Mouse (Mus musculus) spleen, postnatal 10 days (tissue): ENCODE data around the gene Tbc1d19.

Experiments used
- DNase-seq, 2 experiments: peaks; one replicate each; pipeline ENCODE4 v3.0.0; 2021 to 2022; ENCODE audit warnings: low spot score in 2 of 2

Tbc1d19 gene

DNA sequence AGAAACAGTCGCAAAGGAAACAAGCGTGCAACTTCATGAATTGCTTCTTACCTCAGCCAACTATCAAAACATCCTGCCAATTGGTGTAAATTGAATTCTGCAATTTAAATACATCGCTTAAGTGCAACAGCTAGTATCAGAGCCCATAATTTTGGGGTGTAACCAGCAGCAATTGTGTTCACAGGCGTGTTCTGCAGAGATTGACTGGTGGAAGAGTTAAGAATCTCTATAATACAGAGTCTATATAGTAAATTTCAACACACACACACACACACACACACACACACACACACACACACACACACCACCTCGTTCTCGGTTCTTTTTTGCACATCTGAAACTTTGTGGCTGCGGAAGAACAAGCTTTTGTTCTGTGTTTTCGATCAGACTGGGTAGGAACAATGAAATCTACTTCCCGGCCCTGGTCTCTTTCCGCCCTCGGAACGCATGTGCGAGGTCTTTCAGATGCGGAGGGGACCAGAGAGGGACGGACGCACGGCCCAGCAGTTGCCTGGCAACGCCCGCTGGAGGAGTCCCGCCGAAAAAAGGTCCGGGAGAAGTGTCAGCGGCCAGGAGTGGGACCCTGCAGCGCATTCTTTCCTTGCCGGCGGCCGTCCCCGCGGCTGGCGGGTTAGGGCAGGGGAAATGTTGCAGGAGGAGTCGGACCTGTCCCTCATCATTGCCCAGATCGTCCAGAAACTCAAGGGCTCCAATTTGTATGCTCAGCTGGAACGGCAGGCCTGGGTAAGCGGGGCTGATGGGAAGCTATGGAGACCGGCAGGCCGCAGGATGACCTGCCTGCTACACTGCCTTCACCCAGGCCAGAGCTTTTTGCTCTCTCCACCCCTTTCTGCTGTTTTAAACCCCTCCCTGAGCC lies at the start of gene Tbc1d19:
Tbc1d19 (plus strand) TSS at position 492 of the 877 bp plus-strand sequence.
- peak; percentile 51 to 77 for DNase-seq

DNA sequence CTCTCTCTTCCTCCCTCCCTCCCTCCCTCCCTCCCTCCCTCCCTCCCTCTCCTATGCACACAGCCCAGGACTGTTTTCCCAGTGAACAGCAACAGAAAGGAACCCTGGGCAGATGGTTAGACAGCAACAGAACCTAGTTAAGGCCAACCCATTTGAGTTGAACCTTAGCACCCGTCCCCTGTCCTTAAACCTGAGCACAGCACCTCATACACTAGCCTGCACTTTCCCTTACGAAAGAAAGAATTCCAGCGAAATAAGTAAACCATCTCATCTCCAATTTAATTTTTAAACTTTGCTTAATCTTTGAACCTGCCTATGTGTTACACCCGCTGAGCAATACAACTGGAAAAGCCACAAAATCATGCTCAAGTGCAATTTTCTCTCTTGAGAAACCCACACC lies 49.5 kb upstream of the Tbc1d19 start:
- no peak for DNase-seq

DNA sequence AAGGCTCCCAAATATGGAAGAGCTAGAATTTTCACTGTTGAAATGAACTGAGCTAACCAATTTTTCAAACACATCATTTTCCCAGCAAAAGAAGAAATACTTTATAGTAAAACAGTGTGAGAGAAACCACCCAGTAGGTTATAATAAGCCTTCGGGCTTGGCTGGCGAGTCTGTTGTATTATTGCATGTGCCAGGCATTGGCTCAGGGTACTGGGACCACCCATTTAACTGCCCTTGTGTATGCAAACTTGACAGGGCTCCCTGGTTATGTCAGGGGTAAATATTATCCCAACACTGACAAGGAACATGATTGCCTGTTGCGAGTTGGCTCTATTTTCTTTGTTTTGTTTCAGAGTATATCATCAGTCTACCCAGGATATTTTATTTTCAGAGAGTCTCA lies 48.5 kb upstream of the Tbc1d19 start:
- DNase-seq, result no peak

DNA sequence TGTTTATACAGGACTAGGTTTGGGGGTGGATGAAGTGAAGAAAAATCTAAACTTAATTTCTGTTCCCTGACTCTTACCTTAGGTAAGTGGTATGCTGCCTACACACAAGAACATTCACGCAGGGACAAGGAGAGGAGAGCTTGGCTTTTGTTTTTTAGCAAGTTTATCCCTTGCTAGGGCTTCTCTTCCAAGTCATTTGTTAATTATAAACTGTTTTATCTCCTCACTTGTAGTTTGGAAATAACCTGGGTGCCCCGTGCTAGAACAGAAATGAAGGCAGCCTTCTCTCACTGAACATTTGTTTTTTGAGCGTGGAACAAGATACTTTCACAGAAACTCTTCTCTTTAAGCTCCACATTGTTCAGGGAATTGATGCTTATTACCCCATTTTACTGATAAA lies 48.1 kb upstream of the Tbc1d19 start:
- no peak for DNase-seq

DNA sequence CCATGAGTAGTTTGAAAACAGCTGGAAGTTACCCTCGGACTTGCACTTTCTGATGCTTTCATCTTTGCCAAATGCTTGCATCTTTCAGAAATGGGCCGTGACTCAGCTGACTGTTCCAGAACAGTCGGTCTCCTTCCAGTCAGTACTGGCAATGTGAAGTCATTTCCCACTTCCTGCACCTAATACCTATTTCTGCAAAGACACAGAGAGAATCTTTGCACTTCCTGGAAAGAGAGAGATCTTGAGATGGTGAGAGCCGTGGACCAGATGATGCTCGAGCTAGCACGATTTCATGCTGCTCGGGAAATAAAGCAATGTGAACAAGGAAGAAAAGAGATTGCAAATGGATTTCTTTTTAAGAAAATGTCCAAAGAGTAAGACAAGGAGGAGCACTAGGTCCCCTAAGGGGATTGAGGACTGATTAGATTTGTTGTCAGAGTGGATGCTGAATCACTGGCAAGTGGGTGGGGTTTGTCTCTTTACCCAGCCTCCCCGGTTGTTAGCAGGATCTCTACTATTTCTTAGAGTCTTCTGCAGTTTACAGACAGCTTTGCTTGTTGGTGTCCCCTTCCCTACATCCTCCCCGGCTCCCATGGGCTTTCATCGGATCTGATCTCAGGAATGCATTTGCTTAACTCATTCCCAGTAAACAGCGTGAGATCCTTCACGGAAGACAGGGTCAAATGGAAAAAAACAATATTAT lies 24.4 kb upstream of the Tbc1d19 start:
- DNase-seq, result no peak

DNA sequence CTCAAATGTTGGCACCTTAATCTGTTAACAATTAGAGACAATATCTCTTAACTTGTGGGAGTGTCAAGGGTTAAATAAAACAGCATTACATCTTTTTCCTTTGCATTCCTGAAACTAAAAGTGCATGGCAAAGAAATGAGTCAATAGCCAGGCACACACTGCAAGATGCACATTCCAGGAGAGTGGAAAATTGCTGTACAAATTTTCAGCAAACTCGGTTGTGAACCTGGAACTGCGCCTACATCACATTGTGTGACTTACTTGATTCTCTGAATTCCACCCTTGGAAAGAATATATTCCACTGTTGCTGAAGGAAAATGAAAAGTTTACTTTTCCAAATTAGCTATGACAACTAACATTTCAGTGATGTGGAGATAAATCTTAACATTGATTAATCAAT lies 8.0 kb upstream of the Tbc1d19 start:
- DNase-seq, result no peak

DNA sequence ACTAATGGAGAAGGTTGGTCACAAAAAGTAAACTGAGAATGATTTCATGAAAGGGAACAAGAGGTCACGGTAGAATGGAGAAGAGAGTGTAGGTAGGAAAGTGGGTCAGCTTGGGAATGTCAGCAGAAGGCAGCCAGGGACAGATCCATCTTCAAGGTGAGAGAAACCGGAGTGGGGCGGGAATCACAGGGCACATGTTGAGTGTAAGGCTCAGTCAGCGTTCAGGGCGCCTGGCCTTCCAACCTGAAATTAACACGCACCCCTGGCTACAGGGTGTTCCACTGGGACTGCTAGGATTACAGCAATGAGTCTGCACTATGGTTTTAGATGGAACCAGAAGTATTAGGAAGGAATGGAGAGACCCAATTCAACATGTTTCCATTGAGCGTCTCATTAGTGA lies 10.3 kb downstream of the Tbc1d19 start:
- DNase-seq, result no peak

DNA sequence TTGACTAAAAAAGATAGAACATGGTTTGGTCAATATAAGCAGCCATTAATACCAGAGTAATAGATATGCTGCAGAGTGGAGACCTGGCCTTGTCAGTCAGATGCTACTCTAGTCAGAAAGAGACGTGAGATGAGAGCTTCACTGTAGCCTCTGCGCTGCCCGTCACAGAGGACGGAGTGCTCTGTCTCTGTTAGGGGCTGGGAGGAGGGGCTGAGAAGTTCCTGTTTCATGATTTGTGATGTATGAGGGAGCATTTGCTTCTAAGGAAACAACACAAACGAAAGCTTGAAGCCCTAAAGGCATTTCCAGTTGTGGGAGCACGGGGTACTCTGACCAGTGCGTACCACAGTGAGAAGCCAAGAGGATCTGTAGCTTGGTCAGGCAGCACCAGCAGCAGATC lies 16.5 kb downstream of the Tbc1d19 start:
- DNase-seq, result no peak

DNA sequence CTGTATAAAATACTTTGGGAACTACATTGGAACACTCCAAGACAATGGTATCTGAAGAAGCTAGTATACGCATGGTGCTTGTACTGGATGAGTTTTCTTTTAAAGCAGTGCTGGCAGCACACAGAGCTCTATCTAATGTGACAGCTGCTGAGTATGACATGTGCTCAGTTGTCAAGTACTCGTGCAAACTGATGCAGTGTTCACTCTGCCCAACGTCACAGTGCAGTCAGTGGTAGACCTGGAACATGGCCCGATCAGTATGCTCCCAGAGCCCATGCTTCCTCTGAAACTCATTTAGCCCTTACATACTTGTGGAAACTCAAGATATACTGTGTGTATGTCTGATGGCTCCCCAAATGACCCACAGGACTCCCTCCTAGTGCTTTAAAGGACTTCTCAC lies 25.1 kb downstream of the Tbc1d19 start:
- DNase-seq, result no peak

DNA sequence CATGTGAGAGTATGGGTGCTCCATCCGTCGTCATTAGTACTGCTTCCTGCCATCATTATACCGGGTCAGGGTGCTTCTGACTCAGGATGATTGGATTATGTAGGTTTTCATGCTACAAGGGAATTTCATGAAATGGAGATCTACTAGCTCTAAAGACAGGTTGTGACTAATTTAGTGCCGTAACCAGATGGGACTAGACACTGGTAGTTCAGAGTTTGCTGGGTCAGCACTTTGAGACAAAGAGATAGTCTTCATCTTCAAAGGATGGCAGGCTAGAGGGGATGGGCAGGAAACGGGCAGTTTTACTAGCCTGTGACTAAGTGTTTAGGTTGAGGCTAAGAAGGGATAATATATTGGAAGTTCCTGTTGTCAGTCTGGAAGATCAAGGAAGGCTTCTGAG lies 31.9 kb downstream of the Tbc1d19 start:
- no peak for DNase-seq

DNA sequence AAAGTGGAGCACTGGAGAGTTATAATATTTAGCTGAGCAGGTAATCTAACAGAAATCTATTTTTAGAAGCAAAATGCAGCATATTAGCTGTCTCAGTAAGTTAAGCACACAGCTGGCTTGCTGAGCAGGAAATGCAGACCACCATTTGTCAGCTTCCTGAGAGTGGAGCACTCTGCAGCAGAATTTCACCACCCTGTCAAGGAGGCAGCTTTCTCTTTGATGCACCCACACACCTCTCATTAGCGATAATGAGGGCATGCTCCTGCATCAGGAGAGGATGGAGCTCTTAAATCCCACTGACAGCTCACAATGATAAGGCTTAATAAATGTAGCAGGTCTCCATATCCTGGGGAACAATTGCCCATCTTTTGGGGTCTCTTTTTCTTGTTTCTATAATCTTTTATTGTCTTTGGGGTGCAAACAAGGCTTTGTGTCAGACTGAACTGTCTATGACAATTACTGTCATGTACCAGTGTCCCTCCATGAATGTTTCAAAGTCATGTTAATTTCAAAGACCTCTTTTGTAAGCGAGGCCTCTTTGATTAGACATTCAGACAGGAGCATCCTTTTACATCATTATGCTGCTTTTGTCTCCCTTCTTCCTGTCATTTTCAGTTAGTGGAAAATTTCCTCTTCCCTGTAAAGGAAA lies 39.0 kb downstream of the Tbc1d19 start:
- no peak for DNase-seq

DNA sequence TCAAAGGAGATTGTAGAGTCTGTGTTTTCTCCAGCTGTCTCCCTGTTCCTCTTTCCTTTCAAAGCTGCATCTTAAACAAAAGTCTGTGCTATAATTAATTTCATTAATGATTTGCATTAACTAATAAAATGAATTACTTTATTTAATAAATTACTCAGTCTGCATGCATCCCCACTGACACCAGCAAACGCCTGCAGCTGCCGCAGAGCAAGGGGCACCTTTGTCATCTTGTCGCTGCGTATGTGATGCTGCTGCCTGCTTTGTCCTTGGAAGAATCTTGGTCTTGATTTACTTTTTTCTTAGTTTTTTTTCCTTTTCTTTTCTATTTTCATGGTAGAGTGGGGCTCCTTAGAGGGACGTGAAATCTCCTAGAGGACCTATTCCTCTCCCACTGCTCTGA lies 43.2 kb downstream of the Tbc1d19 start:
- no peak for DNase-seq

DNA sequence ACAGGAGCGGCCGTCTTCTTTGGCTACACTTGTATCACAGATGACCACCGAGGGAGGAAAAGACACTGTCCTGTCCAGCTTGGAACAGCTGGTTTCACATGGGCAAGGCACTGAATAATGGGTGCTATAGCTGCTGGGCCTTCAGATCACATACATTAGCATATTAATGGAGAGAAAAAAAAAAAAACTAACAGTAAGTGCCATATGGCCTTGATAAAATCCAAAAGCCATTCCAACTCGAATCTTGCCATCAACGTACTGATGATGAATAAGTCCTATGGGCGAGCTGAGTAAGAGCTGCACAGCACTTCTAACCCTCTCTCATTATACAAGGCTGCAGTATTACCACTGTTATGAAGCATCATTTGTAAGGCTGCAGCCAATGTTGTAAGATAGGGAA lies 45.2 kb downstream of the Tbc1d19 start:
- DNase-seq, result no peak

DNA sequence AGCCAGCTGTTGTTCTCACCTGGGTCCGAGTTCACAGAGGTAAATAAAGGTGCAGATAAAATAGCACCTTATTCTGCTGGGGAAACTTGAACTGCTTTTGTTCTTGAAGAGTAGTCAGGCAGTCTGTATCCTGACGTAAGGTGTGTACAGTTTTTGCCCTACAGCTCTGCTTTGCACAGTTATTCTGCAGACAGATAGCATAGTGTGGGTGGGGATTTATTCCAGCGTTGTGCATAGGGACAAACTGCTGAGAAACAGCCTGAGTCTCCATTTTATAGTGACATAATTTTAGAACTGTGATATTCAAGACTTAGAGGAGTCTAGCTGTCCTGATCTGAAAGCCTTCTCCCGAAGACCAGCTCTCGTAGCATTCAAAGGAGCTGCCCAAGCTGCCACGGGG lies 46.6 kb downstream of the Tbc1d19 start:
- DNase-seq, result no peak

DNA sequence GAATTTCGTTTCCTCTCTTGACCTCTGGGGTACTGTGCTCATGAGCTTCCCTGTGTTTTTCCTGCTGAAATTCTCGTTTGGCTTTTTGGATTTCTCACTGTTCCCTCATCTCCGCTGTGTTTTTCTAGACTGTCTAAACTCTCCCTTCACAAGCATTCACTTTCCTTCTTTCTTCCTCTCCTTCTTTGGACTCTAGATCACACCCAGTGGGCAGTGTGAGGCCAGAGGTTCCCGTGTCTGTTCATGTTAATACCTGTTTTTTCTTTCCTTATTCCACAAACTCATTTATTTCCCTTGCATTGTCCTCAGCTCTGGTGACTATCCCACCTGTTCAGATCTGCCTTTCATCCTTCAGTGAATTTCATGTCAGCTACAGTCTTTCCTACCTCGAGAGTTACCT lies 55.7 kb downstream of the Tbc1d19 start:
- DNase-seq, result no peak

DNA sequence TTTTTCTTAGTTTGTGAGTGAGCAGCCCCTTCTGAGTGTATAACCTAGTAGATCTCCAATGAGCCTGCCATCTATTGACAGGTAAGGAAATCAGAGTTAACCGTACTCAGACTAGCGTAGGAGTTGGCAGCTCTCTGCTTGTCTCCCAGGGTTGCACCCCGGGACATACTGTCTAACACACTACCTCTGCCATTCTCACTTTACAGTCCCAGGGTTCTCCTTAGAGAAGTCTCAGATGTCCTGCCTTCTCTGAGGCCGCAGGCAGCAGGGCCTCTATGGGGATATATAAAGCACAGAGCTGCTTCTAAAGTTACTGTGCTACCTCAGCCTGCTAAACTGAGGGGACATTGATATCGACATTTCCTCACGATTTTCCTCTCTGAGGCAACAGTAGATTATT lies 56.6 kb downstream of the Tbc1d19 start:
- DNase-seq, result no peak

DNA sequence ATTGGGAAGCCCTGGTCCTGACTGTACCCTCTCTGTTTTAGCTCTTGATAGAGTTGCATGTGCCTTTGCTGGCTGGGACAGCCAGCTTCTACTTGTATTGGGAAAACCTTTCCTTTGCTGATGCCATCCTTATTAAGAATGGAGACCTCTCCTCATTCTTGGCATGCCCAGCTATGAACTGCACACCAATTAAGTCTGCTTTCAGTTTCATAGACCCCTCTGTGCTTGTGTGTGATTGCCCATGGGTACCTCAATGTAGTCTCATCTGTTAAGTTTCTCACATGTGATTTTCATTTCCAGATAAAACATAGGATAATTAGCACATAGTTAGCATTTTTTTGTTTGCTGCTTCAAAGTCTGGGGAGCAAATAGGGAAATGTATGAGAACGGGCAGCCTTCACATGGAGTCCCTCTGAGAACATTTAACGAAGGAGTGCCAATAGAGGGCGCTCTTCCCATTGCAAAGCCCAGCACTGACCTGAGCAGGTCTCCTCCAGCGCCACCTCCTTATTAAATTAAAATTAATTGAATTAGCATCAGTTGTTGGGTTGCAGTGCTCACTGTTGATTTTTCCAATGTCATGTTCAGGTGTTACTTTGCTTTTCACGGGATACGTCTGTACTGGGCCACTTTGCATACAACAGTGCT lies 62.4 kb downstream of the Tbc1d19 start:
- peak; percentile 17 to 69 for DNase-seq

DNA sequence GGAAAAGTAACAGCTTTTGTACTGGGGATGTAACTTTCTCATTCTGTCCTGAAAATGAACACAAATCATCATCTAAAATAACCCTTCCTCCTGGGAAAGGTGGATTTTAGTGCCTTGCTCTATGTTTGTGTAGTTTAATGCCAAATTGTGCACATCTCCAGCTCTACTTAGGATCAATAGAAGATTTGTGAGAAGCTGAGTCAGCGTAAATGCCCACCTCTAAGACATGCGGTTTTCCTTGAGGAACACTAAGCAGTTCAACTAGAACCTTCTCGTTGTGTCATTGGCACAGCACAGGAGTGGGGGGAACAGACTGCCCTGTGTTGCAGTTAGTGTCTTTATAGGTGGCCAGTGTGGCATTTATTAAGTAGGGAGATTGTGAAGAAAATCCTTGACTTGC lies 65.6 kb downstream of the Tbc1d19 start:
- no peak for DNase-seq

DNA sequence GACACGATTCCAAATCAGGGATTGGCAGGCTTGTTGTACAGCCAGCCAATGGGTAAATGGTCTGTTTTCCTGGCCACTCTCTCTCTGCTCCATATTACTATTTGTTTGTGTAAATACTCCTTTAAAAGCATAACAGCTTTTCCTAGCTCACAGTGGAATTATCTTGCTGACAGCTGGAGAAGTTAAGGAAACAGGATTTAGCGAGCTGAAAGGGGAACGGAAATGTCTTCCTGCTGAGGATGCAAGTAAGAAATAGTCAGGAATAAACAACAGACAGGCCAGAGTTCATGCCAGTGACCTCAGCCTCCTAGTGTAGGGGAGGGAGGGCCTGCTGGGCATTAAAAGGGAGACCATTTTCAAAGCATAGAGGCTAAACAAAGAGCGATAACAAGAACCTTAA lies 71.3 kb downstream of the Tbc1d19 start:
- DNase-seq, result no peak

DNA sequence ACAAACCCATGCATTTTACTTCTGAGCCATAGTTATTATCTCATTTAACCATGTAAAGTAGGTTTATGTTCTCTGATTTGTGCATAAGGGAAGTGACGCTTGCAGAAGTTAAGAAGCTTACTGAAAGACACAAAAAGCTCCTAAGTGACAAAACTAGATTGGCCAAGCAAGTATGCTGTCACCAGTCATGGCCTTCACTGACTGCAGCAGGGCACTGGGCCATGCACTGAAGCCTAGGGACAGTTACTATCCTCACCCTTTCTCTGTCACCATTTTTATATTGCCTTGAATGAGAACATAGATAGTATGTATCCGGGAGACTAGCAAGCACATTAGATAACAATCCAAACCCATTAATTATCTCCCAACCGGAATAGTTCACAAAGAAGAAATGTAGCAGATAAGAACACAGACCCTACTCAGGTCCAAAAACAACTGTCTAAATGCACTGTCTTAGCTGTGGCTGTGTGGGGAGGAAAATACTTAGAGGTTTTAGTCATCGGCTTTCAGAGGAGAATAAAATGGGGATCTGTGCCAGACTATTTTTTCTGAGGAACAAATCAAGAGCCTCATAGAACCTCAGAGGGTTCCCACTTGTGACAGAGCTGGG lies 72.1 kb downstream of the Tbc1d19 start:
- no peak for DNase-seq

DNA sequence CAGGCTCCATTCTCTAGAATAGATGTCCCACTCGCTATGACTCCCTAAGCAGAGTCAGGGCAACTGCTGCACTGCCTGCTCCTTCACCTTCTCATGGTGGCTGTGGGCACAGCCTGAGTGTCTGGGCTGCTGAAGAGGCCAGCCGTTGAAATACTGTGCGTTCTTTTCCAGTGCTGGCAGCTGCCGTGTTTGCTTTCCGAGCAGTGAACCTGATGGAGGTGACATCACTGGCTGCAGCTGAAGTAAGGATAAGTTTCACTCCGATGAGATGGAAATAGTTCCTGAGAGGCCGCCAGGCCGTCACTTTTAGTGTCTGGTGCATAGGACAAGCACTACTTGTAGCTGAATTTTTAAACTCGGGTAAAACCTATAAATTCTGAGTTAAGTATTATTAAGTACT lies 92.0 kb downstream of the Tbc1d19 start:
- no peak for DNase-seq

DNA sequence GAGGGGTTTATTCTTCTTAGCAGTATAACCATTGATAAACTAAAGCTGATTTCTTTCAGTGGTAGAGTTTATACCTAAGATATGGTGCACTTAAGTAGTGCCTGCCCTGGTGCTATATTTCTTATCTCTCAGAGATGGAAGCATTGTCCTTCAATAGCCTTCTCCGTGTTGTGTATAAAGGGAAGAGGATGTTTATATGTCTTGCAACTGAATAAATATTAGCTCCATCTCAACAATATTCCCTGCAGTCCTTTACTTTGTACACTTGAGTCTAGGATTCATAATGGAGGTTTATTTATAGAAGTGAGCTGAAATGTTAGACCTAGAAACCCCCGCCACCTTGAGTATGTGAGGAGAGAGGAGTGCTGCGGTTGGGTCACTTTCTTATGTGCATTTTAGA lies 93.4 kb downstream of the Tbc1d19 start:
- no peak for DNase-seq
